24 mouse cellular contexts compared by ENCODE assay signal in the genomic region with DNA sequence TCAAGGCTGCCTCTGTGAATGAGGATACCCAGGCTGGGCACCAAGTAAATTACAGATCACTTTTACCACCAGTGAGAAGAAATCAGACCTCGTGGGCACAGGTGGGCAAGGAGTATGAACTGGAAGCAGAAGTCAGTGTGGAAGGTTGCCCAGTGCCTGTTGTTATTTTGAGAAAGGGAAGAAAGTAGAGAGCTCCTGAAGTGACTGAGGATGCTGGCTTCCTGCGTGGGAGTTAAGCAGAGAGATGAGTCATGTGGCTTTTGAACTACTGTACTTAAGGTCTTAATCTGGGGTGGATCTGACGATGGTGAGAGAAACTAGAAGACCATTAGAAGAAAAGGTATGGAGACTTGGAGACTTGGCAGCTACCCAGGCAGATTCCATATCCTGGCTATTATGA. TPM values are rescaled to one million over a fixed set of nuclear protein-coding genes. Genes with fewer than 3 reads are reported as not detected.
DNase-seq lines count a peak whose midpoint lies in the region; TF ChIP-seq lines count a peak whose summit lies in the region.
"Had no signal": no experiment of that assay in that cellular context is flagged by ENCODE, and none has a peak within 500 bp of the region (broad histone marks: within the 10 kb centered on the region; RNA-seq: fewer than 3 reads in every experiment).

No protein-coding gene starts in this region.

- no peak overlapping the region for H3ac ChIP-seq in myocyte (ENCODE audit: control insufficient read depth, insufficient read length)

- peaks cover 21% of the 10 kb centered on the region for H3K4me1 ChIP-seq in midbrain, embryonic 10.5 days
- H3K4me1 ChIP-seq: embryonic facial prominence, embryonic 12.5 days had no signal

- 79% methylated on average over 3 of the region's 3 CpGs for WGBS in midbrain, embryonic 10.5 days

- no peaks in the 10 kb centered on the region for H3K27me3 ChIP-seq in myocyte (ENCODE audit: control insufficient read depth, insufficient read depth, insufficient read length)
- H3K27me3 ChIP-seq in midbrain, embryonic 10.5 days (ENCODE audit: low read depth, poor library complexity, severe bottlenecking), result no peaks in the 10 kb centered on the region
- H3K27me3 ChIP-seq: embryonic facial prominence, embryonic 12.5 days; heart, embryonic 15.5 days; midbrain, embryonic 12.5 days had no signal

- H3K4me2 ChIP-seq in myocyte (ENCODE audit: low read depth), result peak overlapping the region; percentile 10
- H3K4me2 ChIP-seq: embryonic facial prominence, embryonic 12.5 days; heart, embryonic 15.5 days; hindbrain, embryonic 14.5 days; midbrain, embryonic 12.5 days had no signal

- intact Hi-C loops in heart, postnatal 25 days (cut with DNase I), result no loop called here

- peaks cover 31% of the 10 kb centered on the region for H3K36me3 ChIP-seq in myocyte (ENCODE audit: control insufficient read depth, insufficient read depth)
- H3K36me3 ChIP-seq in midbrain, embryonic 10.5 days, result peaks cover 57% of the 10 kb centered on the region
- H3K36me3 ChIP-seq: embryonic facial prominence, embryonic 12.5 days; midbrain, embryonic 12.5 days had no signal

- H3K9me3 ChIP-seq in midbrain, embryonic 10.5 days (replicated peaks), result no peaks in the 10 kb centered on the region
- H3K9me3 ChIP-seq: embryonic facial prominence, embryonic 12.5 days; heart, embryonic 15.5 days; limb, embryonic 10.5 days; midbrain, embryonic 12.5 days had no signal

- H3K27ac ChIP-seq in midbrain, embryonic 10.5 days (replicated peaks), result no peak overlapping the region
- H3K27ac ChIP-seq: embryonic facial prominence, embryonic 12.5 days; heart, adult 2 months; hindbrain, embryonic 14.5 days; limb, embryonic 10.5 days; midbrain, embryonic 12.5 days had no signal

- TF ChIP-seq POLR2A in myocyte (IDR thresholded peaks at IDR 0.05; ENCODE audit: insufficient read length, low read depth), result no peak

- H3K79me2 ChIP-seq in myocyte (ENCODE audit: control insufficient read depth, insufficient read depth), result peaks cover 4% of the 10 kb centered on the region

- no peak overlapping the region for H3K4me3 ChIP-seq in myocyte
- no peak overlapping the region for H3K4me3 ChIP-seq in midbrain, embryonic 10.5 days
- H3K4me3 ChIP-seq: embryonic facial prominence, embryonic 12.5 days; heart, adult 2 months; heart, embryonic 15.5 days; limb, embryonic 10.5 days; midbrain, embryonic 12.5 days had no signal

- peak; percentile 84 for DNase-seq in heart, adult 11 months
- DNase-seq in heart, postnatal 25 days (ENCODE audit: low spot score), result no peak
- peak; percentile 10 for DNase-seq in 3T3-L1 (ENCODE audit: low read depth, low spot score)
- DNase-seq in MN1 (ENCODE audit: low spot score), result peak; percentile 8
- no peak for DNase-seq in testis, postnatal 10 days (ENCODE audit: low spot score)
- no peak for DNase-seq in midbrain, embryonic 10.5 days (ENCODE audit: low spot score)
- DNase-seq: adrenal gland, postnatal 25 days; cerebellum, adult 11 months; cerebellum, postnatal 10 days; gastrocnemius, postnatal 25 days; heart, adult 2 months; heart, postnatal 4 days; kidney, postnatal 25 days; layer of hippocampus, adult 9-11 months; retina, postnatal 1 day; right cerebral cortex, postnatal 25 days; spleen, adult 18-20 months; thymus, postnatal 4 days had no signal

TF ChIP-seq in myocyte, 11 proteins besides CTCF, POLR2A, EP300 and RAD21:
- TF ChIP-seq REST (IDR thresholded peaks at IDR 0.05; ENCODE audit: insufficient read depth, insufficient read length) (no peak), MAX (IDR thresholded peaks at IDR 0.05; ENCODE audit: low read depth) (no peak), MYOG (IDR thresholded peaks at IDR 0.05; ENCODE audit: control insufficient read depth in 1 of 3, insufficient read depth in 1 of 3, insufficient read length in 2 of 3, low read depth in 2 of 3) (no peak), SRF (IDR thresholded peaks at IDR 0.05; ENCODE audit: control insufficient read depth, insufficient read length, low read depth) (no peak), POLR2AphosphoS2 (IDR thresholded peaks at IDR 0.05; ENCODE audit: insufficient read length, low read depth) (no peak), MYOD1 (IDR thresholded peaks at IDR 0.05; ENCODE audit: control insufficient read depth in 1 of 3, insufficient read length in 2 of 3, low read depth in 2 of 3) (peak in 1 of 3 experiments; percentile 5)

RNA-seq across cellular contexts. Expression of a gene that starts 20.7 kb away (rescaled TPM):
- total RNA-seq in heart, postnatal 25 days (2021), result 10 to 100 TPM; 37.3 to 42.6 TPM
- 13.4 TPM for polyA plus RNA-seq in myocyte (2012; fragmentation: generic; extraction: Trizol)
- polyA plus RNA-seq in midbrain, embryonic 10.5 days (2016; fragmentation: Nextera tagmentation; extraction: Ambion mirVana), result 49.9 and 50.9 TPM in 2 replicates

RNA-seq across cellular contexts. Expression of a gene that starts 49.7 kb away (rescaled TPM):
- total RNA-seq in heart, postnatal 25 days (2021), result 100 to 1,000 TPM; 122 to 142 TPM
- polyA plus RNA-seq in myocyte (2012; fragmentation: generic; extraction: Trizol), result 176 TPM
- 2.1 and 3.1 TPM in 2 replicates for polyA plus RNA-seq in midbrain, embryonic 10.5 days (2016; fragmentation: Nextera tagmentation; extraction: Ambion mirVana)

Comparison
In these comparisons a context has a peak if more than half of its experiments do, and no peak if none do; other contexts are left out.
1. DNase-seq: peak in heart, adult 11 months (single experiment), 3T3-L1 (single experiment) and MN1 (single experiment); none in heart, postnatal 25 days (single experiment), testis, postnatal 10 days (single experiment) and midbrain, embryonic 10.5 days (single experiment).
2. RNA of a gene that starts 49.7 kb away (polyA plus RNA-seq): 176 TPM in myocyte (single experiment); 2.1 to 3.1 TPM in midbrain, embryonic 10.5 days; every median in the first group is over 10 times any median in the second.